Mouse (Mus musculus): Measurements from ENCODE around the gene Nek11. TPM values are rescaled to one million over a fixed set of nuclear protein-coding genes. Genes with fewer than 3 reads are reported as not detected.

The Nek11 gene
- total RNA-seq, 2 experiments from 2014 or later = 0.49 TPM; not detected in 1

DNA sequence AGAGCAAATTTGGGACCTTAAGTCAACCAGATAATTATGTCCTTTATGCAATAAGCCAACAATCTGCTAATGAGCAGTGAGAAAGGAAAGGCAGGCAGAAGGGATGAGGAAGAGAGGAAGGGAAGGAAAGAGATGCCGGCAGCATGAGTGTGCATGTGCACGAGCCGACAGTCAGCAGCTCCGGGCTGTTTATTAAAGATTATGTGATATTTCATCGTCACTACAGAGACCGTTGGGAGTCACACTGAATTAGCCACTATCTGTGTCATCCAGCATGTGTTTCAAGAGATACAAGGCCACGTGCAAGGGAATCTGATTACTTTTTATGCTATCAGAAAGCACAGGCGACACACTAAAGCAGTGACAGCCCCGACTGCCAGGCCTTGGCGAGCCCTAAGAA, 73.5 kb downstream of the Nek11 start:
- DNase-seq (ENCODE audit: low spot score in 2 of 2) = no peak

DNA sequence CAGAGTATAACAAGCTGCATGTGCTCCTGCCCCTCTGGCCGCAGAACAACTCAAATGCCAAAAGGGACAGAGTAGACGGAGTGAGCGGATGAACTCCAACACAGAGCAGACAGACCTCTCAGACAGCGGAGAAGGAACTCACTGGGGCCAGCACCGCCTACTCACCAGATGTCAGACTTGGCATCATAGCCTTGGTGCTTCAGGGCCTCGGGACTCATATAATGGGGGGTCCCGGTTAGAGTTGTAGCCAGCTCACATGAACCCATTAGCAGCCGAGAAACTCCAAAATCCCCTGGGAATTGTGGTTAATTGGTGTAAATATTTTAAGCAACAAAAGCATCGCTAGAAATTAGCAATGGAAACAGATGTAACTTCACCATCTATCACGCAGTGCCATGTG, 82.1 kb downstream of the Nek11 start:
- no peak for DNase-seq (ENCODE audit: low spot score in 2 of 2)

DNA sequence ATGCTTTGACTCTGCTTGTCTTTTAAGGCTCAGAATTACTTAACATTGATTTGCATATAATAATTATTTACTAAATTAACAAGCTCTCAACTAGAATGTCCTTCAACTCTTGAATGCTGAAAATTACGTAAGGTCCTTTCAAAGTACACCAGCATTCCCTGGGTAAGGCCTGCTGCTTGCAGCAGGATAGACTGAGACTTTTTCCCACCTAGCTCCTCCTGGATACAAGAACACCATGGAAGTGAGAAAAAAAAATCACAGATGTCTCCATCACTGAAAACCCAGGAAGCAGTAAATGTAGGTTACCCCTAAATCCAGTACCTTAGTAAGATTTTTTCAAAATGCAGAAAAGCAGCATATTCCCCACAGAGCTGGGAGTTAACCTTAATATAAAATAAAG, 82.6 kb downstream of the Nek11 start:
- no peak for DNase-seq (ENCODE audit: low spot score in 2 of 2)

DNA sequence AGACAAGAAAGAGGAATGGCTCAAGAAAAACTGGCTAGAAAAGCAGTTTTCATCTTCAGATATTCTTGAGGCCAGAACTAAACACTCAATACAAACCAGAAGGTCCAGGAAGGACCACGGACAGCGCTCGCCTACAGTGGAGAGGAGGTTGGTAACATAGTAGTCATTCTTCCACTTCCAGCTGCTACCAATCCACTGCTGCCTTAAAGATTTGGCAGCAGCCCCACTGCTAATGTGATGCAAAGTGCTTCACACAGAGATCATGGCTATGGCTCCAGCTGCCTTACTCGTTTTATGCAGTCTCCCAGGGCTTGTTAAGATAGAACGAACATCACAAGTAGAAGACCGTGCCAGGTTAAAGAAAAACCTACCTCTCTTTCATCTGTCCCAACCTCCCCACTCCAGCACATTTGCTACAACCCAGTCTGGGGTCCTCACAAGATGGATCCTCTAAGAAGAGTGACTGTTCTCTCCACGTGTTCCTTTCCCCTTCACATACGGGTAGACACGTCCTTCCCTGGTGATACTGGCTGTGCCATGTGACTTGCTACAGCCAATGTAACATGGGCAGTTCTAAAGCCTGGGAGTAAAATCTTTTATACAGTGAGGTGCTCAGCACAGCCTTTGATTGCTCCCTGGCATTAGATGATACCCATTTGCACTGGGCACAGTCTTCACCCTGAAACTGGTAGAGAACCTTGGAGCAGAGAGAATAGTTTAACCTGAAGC, 85.6 kb downstream of the Nek11 start:
- DNase-seq (ENCODE audit: low spot score in 2 of 2) = peak in 1 of 2 experiments; percentile 20

DNA sequence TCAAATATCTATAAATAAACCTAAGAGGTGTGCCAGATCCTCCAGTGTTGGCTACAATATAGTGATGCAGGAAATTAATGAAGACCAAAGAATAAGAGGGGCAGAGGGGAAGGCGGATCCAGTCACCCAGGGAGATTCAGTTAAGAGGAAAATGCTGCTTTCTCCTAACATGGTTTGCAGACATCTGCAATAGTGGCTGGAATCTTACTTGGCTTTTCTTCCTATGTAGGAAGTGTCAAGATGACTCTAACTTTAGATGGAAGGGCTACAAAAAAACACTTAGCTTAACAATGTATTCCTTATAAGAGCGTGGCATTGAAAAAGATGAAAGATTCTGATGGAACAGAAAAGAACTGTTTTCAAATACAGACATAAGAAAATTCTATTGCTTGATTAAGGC, 89.3 kb downstream of the Nek11 start:
- DNase-seq (ENCODE audit: low spot score in 2 of 2) = no peak

DNA sequence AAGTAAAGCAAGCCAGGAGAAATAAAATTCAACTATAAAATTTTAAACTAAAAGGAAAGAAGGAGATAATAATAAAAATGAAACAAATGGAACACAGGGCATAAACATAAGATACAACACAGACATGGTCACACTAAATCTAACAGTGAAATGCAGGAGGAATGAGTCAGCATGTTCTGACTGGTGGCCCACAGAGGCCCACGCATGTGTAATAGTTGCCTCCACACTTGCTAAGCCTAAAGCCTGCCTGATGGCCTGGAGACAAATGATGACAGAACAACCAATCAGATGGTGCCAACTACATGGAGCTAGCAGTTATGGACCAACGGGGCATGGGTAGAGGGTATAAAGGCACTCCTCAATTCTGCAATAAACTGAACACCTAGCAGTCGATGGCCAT, 93.1 kb downstream of the Nek11 start:
- DNase-seq (ENCODE audit: low spot score in 2 of 2) = no peak

DNA sequence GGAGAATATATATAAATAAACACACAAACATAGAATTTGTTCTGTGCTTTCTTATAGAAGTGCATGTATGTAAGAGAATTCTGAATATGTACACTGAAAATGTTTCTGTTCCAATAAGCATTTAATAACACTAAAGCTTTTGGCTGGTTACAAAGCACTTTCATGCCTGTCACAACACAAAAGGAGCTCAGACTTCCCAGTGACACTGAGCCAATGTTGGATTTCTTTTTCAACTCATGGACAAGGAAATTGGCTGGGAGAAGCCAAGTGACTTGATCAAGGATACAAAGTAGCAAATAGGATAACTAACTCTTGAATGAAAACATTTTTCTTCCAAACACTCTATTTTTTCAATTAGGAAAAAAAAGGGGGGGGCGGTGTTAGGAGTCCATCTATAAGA, 93.9 kb downstream of the Nek11 start:
- DNase-seq (ENCODE audit: low spot score in 2 of 2) = no peak

DNA sequence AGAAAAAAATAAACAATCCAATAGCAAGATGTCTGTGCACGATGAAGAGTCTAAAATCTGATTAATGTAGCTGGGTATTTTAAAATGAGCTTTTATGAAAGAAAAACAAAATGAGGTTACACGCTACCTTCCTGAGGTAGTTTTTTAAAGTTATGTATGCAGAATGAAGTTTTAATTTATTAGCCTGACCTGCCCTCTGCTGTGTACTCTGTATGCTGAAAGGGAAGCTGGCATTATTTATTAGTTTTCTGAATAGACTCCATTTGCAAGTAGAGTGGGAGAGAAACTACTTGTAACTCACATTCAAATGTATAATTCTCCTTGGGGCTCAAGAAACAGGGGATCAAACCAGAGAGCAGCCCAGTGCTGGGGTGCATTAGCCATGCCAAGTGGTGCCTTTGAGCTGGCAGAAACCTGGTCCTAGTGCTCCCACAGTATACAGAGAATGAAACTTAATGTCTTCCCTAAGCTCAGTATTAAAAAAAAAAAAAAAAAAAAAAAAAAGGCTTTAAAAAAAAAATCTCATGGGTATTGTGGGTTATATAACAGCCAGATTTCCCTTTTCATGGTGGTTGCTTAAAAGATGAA, 94.5 kb downstream of the Nek11 start:
- no peak for DNase-seq (ENCODE audit: low spot score in 2 of 2)

DNA sequence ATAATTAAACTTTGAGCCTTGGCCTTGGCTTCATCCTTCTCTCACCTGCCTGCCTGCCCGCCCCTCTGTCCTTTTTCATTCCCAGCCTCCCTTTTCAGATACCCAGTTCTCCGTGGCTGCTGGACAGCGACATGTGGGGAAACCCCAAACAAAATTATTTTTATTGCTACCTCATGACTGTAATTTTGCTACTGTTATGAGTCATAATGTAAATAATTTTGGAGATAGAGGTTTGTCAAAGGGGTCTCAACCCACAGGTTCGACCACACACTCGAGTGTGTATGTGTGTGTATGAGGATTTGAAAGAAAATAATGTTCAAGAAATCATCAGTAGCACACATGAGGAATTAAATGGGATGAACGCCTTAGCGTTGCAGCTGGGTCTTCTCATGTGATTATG, 110.7 kb downstream of the Nek11 start:
- DNase-seq (ENCODE audit: low spot score in 2 of 2) = no peak

DNA sequence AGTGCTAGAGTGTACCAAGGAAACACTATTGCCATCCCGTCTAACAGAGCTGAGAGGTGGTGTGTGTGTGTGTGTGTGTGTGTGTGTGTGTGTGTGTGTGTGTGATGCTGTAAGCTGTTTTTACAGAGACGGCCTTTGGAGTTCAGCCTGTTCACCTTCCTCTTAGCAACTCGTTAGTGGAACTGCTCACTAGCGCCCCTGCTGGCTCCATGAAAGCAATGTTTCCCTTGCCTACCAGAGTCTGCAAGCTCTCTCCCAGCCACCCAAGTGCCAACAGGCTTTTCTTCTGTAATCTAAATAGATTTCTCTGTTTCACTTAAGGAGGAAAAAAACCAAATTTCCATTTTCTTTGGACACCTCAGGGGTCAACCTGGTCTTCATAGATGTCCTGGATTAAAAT, 112.6 kb downstream of the Nek11 start:
- no peak for DNase-seq (ENCODE audit: low spot score in 2 of 2)

DNA sequence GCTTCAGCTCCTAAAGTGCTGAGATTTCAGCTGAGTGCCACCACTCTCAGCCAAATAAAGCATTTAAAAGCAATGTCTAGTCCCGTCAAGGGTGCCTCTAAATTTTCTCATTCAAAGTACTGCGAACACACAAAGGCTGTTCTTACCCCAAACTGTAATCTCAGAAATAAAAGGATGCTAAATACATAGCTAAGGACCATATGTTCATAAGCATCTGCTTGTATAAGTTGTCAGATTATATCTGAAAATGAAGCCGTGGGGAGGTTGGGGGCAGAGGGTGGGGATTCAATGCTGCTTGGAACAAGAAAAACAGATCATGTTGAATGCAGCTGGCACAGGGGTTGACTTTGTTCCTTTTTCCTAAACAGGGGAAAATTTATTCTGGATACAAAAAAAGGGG, 120.4 kb downstream of the Nek11 start:
- DNase-seq (ENCODE audit: low spot score in 2 of 2) = no peak

DNA sequence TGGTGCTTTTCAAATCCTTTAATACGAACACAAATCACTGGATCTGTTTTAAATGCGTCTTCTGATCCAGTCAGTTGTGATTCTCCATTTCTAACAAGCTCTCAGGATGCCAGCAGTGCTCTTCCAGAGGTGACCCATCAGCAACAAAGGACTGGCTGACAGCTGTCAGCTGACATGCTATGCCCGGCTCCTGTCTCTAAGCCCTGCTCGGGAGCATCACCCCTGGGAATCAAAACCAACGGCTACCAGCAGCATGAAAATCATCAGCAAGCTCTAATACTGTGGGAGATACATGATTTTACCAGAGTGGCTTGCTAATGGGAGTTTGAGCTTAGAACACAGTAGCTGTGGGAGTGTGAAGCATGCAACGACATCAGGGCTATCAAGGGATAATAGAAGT, 121.0 kb downstream of the Nek11 start:
- no peak for DNase-seq (ENCODE audit: low spot score in 2 of 2)

DNA sequence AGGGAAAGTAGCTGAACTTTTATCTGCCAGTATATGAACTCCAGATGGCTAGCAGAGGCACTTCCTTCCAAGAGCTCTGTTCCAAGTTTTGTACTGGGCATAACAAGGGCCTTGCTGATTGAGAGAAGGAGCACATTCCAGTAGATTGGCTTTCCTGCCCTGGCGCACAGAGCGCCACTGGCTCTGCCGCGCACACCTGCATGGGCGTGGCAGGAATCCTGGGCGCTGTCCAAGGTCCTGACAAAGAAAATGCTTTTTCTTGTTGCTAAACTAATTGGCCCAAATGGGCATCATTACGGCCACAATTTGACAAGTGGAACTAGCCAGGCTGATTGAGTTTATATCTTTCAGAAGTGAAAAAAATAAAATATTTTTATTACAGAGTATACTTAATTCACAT, 123.1 kb downstream of the Nek11 start:
- DNase-seq (ENCODE audit: low spot score in 2 of 2) = no peak

DNA sequence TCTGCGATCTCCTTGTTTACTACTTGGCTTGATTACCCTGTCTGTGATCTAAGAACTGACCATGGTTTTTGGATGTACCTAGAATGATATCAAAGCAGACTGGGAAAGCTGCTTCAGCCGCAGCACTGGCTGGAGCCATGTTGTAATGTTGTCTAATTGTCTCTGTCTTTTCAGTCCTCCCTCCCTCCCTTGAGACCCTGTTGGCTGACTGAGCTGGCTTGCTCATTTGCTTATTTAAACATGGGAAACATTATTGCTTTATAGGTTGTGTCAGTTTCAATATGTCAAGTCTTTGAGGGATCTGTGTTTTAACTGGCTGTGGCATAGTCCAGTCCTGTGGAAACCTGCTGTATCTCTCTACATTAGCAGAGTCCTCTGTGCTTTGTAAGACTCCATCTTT, 132.2 kb downstream of the Nek11 start:
- DNase-seq (ENCODE audit: low spot score in 2 of 2) = no peak

DNA sequence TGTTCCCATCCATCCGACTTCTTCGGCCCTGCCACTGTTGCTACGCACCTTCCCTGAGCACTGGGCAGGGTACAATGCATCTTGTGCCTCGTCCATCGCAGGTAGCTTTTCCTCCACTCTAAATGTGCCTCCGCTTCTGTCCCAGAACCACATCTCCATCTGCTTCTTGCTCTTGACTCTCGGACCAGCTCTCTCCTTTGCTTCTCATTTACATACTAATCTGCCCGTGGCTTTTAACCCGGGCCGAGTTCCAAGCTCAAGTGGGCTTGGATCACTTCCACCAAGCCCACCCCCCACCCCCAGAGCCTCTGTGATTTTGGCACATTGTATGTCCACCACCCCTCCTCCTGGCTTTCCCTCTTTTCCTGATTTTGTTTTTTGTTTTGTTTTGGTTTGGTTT, 137.7 kb downstream of the Nek11 start:
- DNase-seq (ENCODE audit: low spot score in 2 of 2) = no peak

DNA sequence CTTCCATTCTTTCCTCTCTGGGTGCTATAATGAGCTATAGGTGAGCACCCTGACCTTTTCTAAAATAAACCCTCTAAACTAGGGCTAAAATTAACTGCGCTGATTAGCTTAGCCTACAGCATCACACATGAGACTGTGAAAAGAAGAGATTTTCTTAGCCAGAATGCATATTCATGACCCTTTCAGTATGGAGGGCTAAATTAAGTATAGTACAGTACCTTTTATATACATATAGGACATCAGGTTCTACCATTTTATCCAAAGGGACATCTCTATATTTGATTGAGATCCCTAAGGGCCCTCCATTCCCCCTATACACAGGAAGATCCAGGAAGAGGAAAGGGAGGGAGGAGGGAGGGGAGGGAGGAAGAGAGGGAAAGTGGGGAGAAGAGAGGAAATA, 141.2 kb downstream of the Nek11 start:
- no peak for DNase-seq (ENCODE audit: low spot score in 2 of 2)

DNA sequence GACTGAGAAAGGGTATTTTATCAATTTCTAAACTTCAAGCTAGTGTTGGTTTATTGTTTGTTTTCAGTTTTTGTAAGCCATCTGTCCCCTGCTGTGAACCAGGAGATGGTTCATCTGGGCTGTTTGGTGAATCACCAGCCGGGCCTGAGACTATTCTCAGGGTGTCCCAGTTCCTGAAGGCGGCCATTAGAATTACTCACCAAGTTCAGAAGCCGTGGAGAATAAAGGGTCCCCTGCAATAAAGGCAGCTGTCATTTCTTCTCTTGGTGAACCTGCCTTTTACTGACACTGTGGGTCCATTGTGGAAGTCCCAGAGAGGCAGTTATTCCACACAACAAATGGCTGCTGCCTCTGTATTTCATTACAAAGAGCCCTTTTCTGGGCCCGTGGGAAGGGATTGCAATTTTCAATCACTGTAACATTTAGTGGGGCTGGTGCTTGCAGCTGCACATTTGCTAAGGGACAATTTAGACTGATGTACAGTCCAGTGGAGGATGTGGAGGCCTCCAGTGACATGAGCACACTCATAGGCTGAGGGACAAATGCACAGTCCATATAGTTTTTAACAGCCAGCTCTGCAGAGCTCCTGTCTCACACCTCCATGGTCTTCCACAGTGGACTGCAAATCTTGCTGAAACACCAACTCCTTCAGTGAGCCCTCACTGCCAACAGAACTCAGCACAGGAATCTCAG, 142.8 kb downstream of the Nek11 start:
- no peak for DNase-seq (ENCODE audit: low spot score in 2 of 2)

DNA sequence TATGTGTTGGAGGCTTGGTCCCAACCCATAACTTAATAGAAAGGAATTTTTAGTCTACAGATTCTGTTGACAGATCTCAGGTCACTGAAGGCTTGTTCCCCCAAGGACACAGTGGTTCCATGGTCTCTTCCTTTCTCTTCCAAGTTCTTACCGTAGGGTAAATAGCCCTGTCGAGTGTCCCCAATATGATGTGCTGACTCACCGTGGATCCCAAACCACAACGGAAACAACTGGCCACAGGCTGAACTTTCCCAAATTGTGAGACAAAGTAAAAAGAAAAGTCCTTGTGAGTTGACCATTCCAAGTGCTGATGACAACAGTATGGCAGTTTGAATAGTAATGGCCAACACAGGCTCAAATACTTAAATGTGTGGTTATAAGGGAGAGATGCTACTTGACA, 144.1 kb downstream of the Nek11 start:
- DNase-seq (ENCODE audit: low spot score in 2 of 2) = no peak

DNA sequence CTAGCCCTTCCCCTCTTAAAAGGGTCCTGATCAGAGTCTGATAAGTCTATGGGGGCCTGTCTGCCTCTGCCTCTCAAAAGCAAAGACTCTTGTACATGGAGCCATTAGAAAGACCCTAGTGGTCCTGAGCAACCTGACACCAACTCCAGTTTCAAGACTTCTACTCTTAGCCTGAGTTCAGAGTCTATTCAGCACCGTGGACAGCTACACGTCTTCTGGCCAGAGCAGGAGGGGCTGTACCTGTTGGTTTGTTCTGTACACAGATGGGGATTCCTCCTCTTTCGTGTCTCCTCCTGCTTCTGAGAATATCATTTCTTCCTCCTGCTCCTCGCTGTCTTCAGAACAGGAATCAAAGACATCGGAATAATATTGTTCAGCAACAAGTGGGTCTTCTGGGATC, 151.3 kb downstream of the Nek11 start:
- peak in 1 of 2 experiments; percentile 12 for DNase-seq (ENCODE audit: low spot score in 2 of 2)

DNA sequence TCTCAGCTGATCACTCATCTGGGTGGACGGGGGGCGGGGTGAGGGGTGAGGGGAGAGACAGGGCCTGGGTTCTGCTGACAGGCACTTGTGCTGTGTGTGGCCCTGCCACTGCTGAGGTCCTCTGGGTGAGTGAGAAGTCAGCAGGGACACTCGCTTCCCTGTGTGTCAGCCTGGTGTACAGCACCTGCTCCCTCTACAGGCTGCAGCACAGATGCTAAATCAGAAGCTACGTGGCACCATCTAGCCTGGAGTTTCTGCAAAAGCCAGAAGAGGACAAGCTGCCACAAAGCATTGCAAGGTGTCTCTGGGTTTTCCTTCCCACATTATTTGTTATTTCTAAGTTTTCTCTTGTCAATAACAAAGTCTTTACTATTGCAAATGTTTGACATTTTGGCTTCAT, 180.9 kb downstream of the Nek11 start:
- no peak for DNase-seq (ENCODE audit: low spot score in 2 of 2)

DNA sequence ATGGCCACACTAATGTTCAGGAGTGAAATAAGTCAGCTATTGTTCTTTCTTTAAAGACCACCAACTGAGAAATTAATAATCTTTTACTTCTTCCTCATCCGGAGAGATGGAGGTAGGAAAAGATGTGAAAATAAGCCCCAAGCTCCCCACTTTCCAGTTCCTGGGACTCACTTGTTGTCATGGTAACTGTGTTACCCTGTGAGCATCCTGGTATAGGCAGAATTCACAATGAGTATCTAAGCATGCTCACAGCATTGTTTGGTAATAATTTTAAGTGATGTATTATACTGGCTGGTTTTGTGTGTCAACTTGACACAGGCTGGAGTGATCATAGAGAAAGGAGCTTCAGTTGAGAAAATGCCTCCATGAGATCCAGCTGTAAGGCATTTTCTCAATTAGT, 195.0 kb downstream of the Nek11 start:
- DNase-seq (ENCODE audit: low spot score in 2 of 2) = no peak

DNA sequence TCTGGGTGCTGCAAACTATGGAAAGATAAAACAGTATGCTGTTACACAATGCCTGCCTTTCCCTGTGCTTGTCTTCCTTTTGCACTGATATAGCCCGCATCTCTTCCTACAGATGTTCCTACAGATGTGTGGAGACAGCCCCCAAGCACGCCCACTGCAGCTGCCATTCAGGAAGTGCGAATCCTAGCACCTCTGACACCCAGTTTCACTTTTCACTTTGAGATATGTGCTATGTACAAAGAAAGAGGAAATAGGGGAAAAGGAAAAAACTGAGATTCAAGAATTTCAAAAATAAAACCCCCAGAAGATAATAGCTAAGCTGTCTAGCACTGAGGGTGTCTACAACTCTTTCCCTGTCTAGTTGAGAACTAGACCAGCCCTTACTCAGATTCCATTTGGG, 208.6 kb downstream of the Nek11 start:
- DNase-seq (ENCODE audit: low spot score in 2 of 2) = no peak

DNA sequence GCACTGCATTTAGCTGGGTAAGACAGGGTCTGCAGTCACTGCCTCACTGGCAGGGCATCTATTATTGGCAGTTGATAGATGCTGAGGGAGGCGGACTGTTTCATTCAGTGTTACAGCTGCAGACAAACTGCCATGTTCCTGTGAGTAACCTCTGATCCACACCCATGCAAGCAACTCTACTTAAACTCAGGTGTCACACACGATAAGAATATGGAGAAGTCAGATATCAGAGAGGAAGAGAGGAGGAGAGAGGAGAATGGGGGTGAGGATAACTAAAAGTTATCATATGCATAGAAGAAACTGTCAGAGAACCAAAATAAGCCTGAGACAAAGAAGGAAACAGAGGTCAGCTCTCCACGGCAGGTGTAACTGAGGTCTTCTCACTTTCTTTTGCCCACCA, 212.9 kb downstream of the Nek11 start:
- DNase-seq (ENCODE audit: low spot score in 2 of 2) = no peak

All from gastrocnemius, postnatal 4 days (tissue).